Mouse (Mus musculus) frontal cortex, postnatal 25 days (tissue): ENCODE data around the gene Bet1.

Source experiments
- DNase-seq, 2 experiments: peaks; one replicate each; pipeline ENCODE4 v3.0.0; 2022; ENCODE audit warnings: low spot score in 2 of 2

The Bet1 gene

GRCm38 (mm10) chr6:4086663-4087454 lies at the start of gene Bet1:
Bet1 (minus strand) TSS chr6:4086972.
- peak; percentile 77 to 78 for DNase-seq

- no peak for DNase-seq
Measured at GRCm38 (mm10) chr6:4132239-4132638, 45.5 kb upstream of the Bet1 start.

GRCm38 (mm10) chr6:4131149-4131548 lies 44.4 kb upstream of the Bet1 start:
- no peak for DNase-seq

GRCm38 (mm10) chr6:4118611-4119010 lies 31.8 kb upstream of the Bet1 start:
- no peak for DNase-seq

- no peak for DNase-seq
Measured at GRCm38 (mm10) chr6:4090423-4090822, 3.7 kb upstream of the Bet1 start.

GRCm38 (mm10) chr6:4072281-4072680 lies 14.5 kb downstream of the Bet1 start:
- DNase-seq = no peak

GRCm38 (mm10) chr6:4069714-4070113 lies 17.1 kb downstream of the Bet1 start:
- DNase-seq = no peak

GRCm38 (mm10) chr6:4054387-4054786 lies 32.4 kb downstream of the Bet1 start:
- DNase-seq = no peak

GRCm38 (mm10) chr6:4052843-4053242 lies 33.9 kb downstream of the Bet1 start:
- no peak for DNase-seq

GRCm38 (mm10) chr6:4047200-4047599 lies 39.6 kb downstream of the Bet1 start:
- DNase-seq = no peak

- DNase-seq = no peak
Measured at GRCm38 (mm10) chr6:4041821-4042220, 45.0 kb downstream of the Bet1 start.

GRCm38 (mm10) chr6:4030956-4031355 lies 55.8 kb downstream of the Bet1 start:
- DNase-seq = no peak
